Mouse (Mus musculus): ENCODE data around the gene Clec2h.

DNA sequence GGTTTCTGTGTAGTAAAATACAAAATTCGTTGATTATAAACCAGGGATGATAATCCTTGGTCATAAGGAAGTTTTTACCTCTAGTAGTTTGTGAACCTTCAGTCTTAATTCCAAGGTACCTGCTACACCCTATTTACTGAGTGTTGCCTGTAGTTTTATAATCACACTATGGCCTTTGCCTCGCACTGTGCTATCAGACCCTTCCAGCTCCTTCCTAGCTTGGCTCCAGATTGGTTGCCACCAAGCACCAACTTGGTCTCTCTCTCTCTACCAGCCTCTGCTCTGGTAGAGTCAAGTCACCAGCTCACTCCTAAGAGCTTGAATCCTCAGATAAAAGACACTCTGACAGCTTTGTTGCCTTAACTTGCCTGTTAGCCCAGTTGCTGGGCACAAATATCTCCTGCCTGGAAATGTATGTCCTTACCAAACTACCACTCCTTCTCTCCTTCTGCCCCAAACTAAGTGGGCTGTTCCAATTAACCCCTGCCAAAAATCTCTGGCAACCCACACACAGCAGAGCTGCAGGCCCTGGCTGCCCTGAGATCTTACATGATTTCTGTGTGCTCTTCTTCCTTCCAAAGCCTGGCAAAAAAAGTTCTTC lies 21.0 kb upstream of the Clec2h start:
- TF ChIP-seq EP300 (IDR thresholded peaks at IDR 0.05; ENCODE audit: insufficient read depth, low read depth, low read length) (no peak), CTCF (IDR thresholded peaks at IDR 0.05) (no peak), POLR2A (IDR thresholded peaks at IDR 0.05; ENCODE audit: insufficient read depth, low read depth, low read length) (no peak)

Data from heart, adult 2 months (tissue).